In genomic region chr3:142394796-142395508, GRCm38 (mm10) we compare ENCODE assay signal across 8 mouse cellular contexts. TPM values are rescaled to one million over a fixed set of nuclear protein-coding genes. Genes with fewer than 3 reads are reported as not detected.
DNase-seq lines count a peak whose midpoint lies in the region; ATAC-seq lines count a peak whose summit lies in the region.

No protein-coding gene starts in this region.

- peak overlapping the region; percentile 98 for H3K9ac ChIP-seq in heart, embryonic 14.5 days (ENCODE audit: low read length)
- peak overlapping the region; percentile 69 for H3K9ac ChIP-seq in neural tube, embryonic 14.5 days (replicated peaks; ENCODE audit: low read depth, low read length)

- H3K4me3 ChIP-seq in erythroblast, embryonic 14.5 days (replicated peaks), result peak overlapping the region; percentile 81
- peak overlapping the region; percentile 86 to 94 for H3K4me3 ChIP-seq in heart, embryonic 14.5 days (ENCODE audit: control insufficient read depth in 1 of 2, insufficient read depth in 1 of 2, low read depth in 1 of 2, low read length in 2 of 2)
- H3K4me3 ChIP-seq in neural tube, embryonic 14.5 days (ENCODE audit: low read depth, low read length), result peak overlapping the region; percentile 76

- no peaks in the 10 kb centered on the region for H3K36me3 ChIP-seq in erythroblast, embryonic 14.5 days (ENCODE audit: control insufficient read depth)
- H3K36me3 ChIP-seq in heart, embryonic 14.5 days (ENCODE audit: control insufficient read depth, insufficient read depth, low read length), result peaks cover 13% of the 10 kb centered on the region
- H3K36me3 ChIP-seq in neural tube, embryonic 14.5 days (ENCODE audit: control insufficient read depth, insufficient read depth, low read length), result no peaks in the 10 kb centered on the region

- peak overlapping the region; percentile 94 to 98 for H3K27ac ChIP-seq in heart, embryonic 14.5 days (replicated peaks in 1 of 2; ENCODE audit: control insufficient read depth in 1 of 2, insufficient read depth in 1 of 2, low read depth in 2 of 2, low read length in 2 of 2)
- peak overlapping the region; percentile 39; the same call in 1 of the 2 replicates for H3K27ac ChIP-seq in neural tube, embryonic 14.5 days (ENCODE audit: low read depth, low read length)

- H3K27me3 ChIP-seq in erythroblast, embryonic 14.5 days (ENCODE audit: control insufficient read depth), result no peaks in the 10 kb centered on the region; the same call in 1 of the 2 replicates
- H3K27me3 ChIP-seq in heart, embryonic 14.5 days (ENCODE audit: control insufficient read depth, insufficient read depth, low read length), result no peaks in the 10 kb centered on the region
- H3K27me3 ChIP-seq in neural tube, embryonic 14.5 days (ENCODE audit: control insufficient read depth, insufficient read depth, low read length), result no peaks in the 10 kb centered on the region

- WGBS in heart, embryonic 14.5 days, result under 1% methylated on average over 60 of the region's 64 CpGs
- under 1% methylated on average over 53 of the region's 64 CpGs for WGBS in neural tube, embryonic 14.5 days

- DNase-seq in B cell, adult 2 months, result peak; percentile 53 to 55
- peak; percentile 81 for DNase-seq in adrenal gland, postnatal 10 days
- peak; percentile 82 for DNase-seq in kidney, postnatal 10 days
- peak; percentile 91 to 92 for DNase-seq in lung, adult 18-20 months
- peak; percentile 63 for DNase-seq in testis, postnatal 14 days (ENCODE audit: low spot score)

- H3K4me2 ChIP-seq in heart, embryonic 14.5 days (ENCODE audit: low read length), result peak overlapping the region; percentile 64
- peak overlapping the region; percentile 81 for H3K4me2 ChIP-seq in neural tube, embryonic 14.5 days (ENCODE audit: low read depth, low read length)

- peak; percentile 60 for ATAC-seq in heart, embryonic 14.5 days (ENCODE audit: insufficient number of reproducible peaks, insufficient read depth, low FRiP score, low read depth)
- peak; percentile 84 for ATAC-seq in neural tube, embryonic 14.5 days (ENCODE audit: low read depth)

- peaks cover 23% of the 10 kb centered on the region for H3K4me1 ChIP-seq in erythroblast, embryonic 14.5 days (ENCODE audit: control insufficient read depth)
- H3K4me1 ChIP-seq in heart, embryonic 14.5 days (ENCODE audit: control insufficient read depth in 2 of 2, insufficient read depth in 2 of 2, low read length in 2 of 2), result peaks cover 0 to 7% of the 10 kb centered on the region in 2 experiments; a peak in 2 of 4 replicates
- H3K4me1 ChIP-seq in neural tube, embryonic 14.5 days (ENCODE audit: control insufficient read depth, insufficient read depth, low read length), result no peaks in the 10 kb centered on the region

- H3K9me3 ChIP-seq in erythroblast, embryonic 14.5 days (ENCODE audit: control insufficient read depth, low read length), result no peaks in the 10 kb centered on the region
- H3K9me3 ChIP-seq in heart, embryonic 14.5 days (ENCODE audit: control insufficient read depth, low read length), result no peaks in the 10 kb centered on the region
- H3K9me3 ChIP-seq in neural tube, embryonic 14.5 days (ENCODE audit: control insufficient read depth, low read length), result no peaks in the 10 kb centered on the region

RNA-seq across cellular contexts. Expression of gene Pdlim5, which starts 0.5 kb away (rescaled TPM):
- total RNA-seq in adrenal gland, postnatal 10 days (2021), result 10 to 100 TPM; 55.8 to 79.6 TPM
- 0.44 and 1.1 TPM in 2 replicates for polyA plus RNA-seq in erythroblast, embryonic 14.5 days (2012)
- polyA plus RNA-seq in heart, embryonic 14.5 days (2014; fragmentation: Nextera tagmentation; extraction: Ambion mirVana), result 241 and 266 TPM in 2 replicates
- polyA plus RNA-seq in neural tube, embryonic 14.5 days (2014; fragmentation: Nextera tagmentation; extraction: Ambion mirVana), result 16.8 and 19.8 TPM in 2 replicates

Comparison
In these comparisons a context has a peak if more than half of its experiments do, and no peak if none do; other contexts are left out.
1. Peak in every context shown above with its lines: DNase-seq, ATAC-seq, H3K4me3 ChIP-seq and H3K27ac ChIP-seq.
2. RNA of gene Pdlim5, which starts 0.5 kb away (polyA plus RNA-seq): 241 to 266 TPM in heart, embryonic 14.5 days; 16.8 to 19.8 TPM in neural tube, embryonic 14.5 days and 0.44 to 1.1 TPM in erythroblast, embryonic 14.5 days; every median in the first group is over 10 times any median in the second.